Comparison of ENCODE assay signal across 10 mouse cellular contexts in genomic region chr11:110563801-110564200, GRCm38 (mm10).
"Had no signal": no experiment of that assay in that cellular context is flagged by ENCODE, and none has a peak within 500 bp of the region (broad histone marks: within the 10 kb centered on the region; RNA-seq: fewer than 3 reads in every experiment).

No protein-coding gene starts in this region.

- H3K36me3 ChIP-seq: limb, embryonic 10.5 days; midbrain, embryonic 15.5 days; neural tube, embryonic 12.5 days had no signal

- H3K4me2 ChIP-seq: midbrain, embryonic 11.5 days; midbrain, embryonic 15.5 days; neural tube, embryonic 12.5 days had no signal

- ATAC-seq: midbrain, embryonic 15.5 days had no signal

- H3K27ac ChIP-seq: limb, embryonic 10.5 days; midbrain, embryonic 15.5 days; neural tube, embryonic 12.5 days had no signal

- H3K27me3 ChIP-seq: megakaryocyte, embryonic 14.5 days; midbrain, embryonic 15.5 days; neural tube, embryonic 12.5 days had no signal

- H3K9me3 ChIP-seq: limb, embryonic 10.5 days; midbrain, embryonic 15.5 days; neural tube, embryonic 12.5 days had no signal

- H3K4me3 ChIP-seq: limb, embryonic 10.5 days; megakaryocyte, embryonic 14.5 days; midbrain, embryonic 15.5 days; neural tube, embryonic 12.5 days had no signal

- H3K4me1 ChIP-seq: limb, embryonic 10.5 days; midbrain, embryonic 15.5 days; neural tube, embryonic 12.5 days had no signal

- DNase-seq: layer of hippocampus, adult 9-11 months; right cerebral cortex, postnatal 4 days; spleen, adult 18-20 months; thymus, adult 18-20 months; thymus, postnatal 14 days had no signal

- H3K9ac ChIP-seq: midbrain, embryonic 15.5 days; neural tube, embryonic 12.5 days had no signal
